Mouse (Mus musculus) midbrain, embryonic 10.5 days (tissue): ENCODE measurements around the gene Pde11a. TPM values are rescaled to one million over a fixed set of nuclear protein-coding genes. Genes with fewer than 3 reads are reported as not detected.

ENCODE experiments used
- DNase-seq: peaks from one replicate; pipeline ENCODE4 v3.0.0-alpha.2; 2017; ENCODE audit warnings: low spot score
- H3K27ac ChIP-seq: fragments of 300-500 bp; sonication (generic); replicated peaks from 2 replicates; pipeline ENCODE4 v1.5.1; 2016; ENCODE audit warnings: mild to moderate bottlenecking
- H3K27me3 ChIP-seq: fragments of 300-500 bp; sonication (generic); 2 replicates; pipeline ENCODE4 v1.6.1; 2016; ENCODE audit warnings: low read depth, mild to moderate bottlenecking; ENCODE audit not compliant: poor library complexity, severe bottlenecking
- H3K36me3 ChIP-seq: fragments of 300-500 bp; sonication (generic); 2 replicates; pipeline ENCODE4 v1.6.1; 2016; ENCODE audit warnings: mild to moderate bottlenecking, moderate library complexity
- H3K4me1 ChIP-seq: fragments of 300-500 bp; sonication (generic); 2 replicates; pipeline ENCODE4 v1.6.1; 2016
- H3K4me3 ChIP-seq: fragments of 300-500 bp; sonication (generic); 2 replicates; pipeline ENCODE4 v1.5.1; 2016; ENCODE audit warnings: mild to moderate bottlenecking, moderate library complexity
- H3K9me3 ChIP-seq: fragments of 300-500 bp; sonication (generic); replicated peaks from 2 replicates; pipeline ENCODE4 v1.6.1; 2016; ENCODE audit warnings: mild to moderate bottlenecking
- WGBS: fragments of 180-500 bp; shearing (Covaris S2); methylation state at CpG from one replicate; pipeline ENCODE4 v1.1.7; 2016; 5-methylcytosine and 5-hydroxymethylcytosine counted together
- polyA plus RNA-seq: library from polyadenylated mRNA; unstranded; fragments of >200 nt; fragmentation: Nextera tagmentation; extraction: Ambion mirVana; gene quantifications from 2 replicates; pipeline ENCODE4 v1.2.1, GENCODE M21; 2016

Pde11a gene
- polyA plus RNA-seq, 1 experiment from 2014 or later, result 0.51 TPM

DNA sequence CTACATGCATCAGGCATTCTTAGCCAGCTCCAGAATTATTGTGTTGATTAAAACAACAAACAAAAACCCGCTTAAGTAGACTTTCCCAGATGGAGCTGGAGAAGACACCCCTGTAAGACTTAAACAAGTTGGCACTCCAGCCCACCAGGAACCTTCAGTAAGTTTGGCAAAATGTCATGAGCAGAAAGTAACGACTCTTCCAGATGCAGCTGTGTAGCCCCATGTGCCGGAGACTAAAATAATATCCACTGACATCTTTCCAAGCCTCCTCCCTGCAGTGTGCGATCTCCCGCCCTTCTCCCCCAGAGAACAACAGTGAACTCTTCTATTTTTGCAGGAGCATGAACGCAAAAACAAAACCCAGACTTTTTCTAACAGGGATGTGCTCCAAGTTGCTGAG is 265.5 kb downstream of the Pde11a start:
- H3K4me3 ChIP-seq, result no peak overlapping the region
- peaks cover 18% of the 10 kb centered on the region for H3K4me1 ChIP-seq
- H3K36me3 ChIP-seq, result no peaks in the 10 kb centered on the region
- no peak overlapping the region for H3K27ac ChIP-seq
- DNase-seq, result no peak
- H3K27me3 ChIP-seq, result no peaks in the 10 kb centered on the region
- 80% methylated on average over 6 of the region's 6 CpGs for WGBS
- no peaks in the 10 kb centered on the region for H3K9me3 ChIP-seq

- 4% methylated on average over 19 of the region's 19 CpGs for WGBS
- Histone ChIP-seq H3K4me1 (peaks cover 18% of the 10 kb centered on the region), H3K27ac (peak overlapping the region; percentile 90)
These were observed 267.9 kb downstream of the Pde11a start for GRCm38 (mm10) chr2:76070432-76071306.

GRCm38 (mm10) chr2:76069238-76069637 is 269.3 kb downstream of the Pde11a start:
- Histone ChIP-seq H3K4me3 (no peak overlapping the region), H3K9me3 (no peaks in the 10 kb centered on the region), H3K27ac (peak overlapping the region; percentile 90), H3K36me3 (no peaks in the 10 kb centered on the region), H3K4me1 (peaks cover 21% of the 10 kb centered on the region), H3K27me3 (no peaks in the 10 kb centered on the region)
- DNase-seq, result no peak
- WGBS, result 92% methylated on average over 13 of the region's 13 CpGs

More at GRCm38 (mm10) chr2:76070432-76071306, 267.9 kb downstream of the Pde11a start:
- Histone ChIP-seq H3K27me3 (no peaks in the 10 kb centered on the region), H3K4me3 (peak overlapping the region; percentile 54), H3K36me3 (no peaks in the 10 kb centered on the region), H3K9me3 (no peaks in the 10 kb centered on the region)
- peak; percentile 87 for DNase-seq

- Histone ChIP-seq H3K9me3 (no peaks in the 10 kb centered on the region), H3K4me3 (no peak overlapping the region), H3K27ac (no peak overlapping the region), H3K27me3 (no peaks in the 10 kb centered on the region), H3K36me3 (no peaks in the 10 kb centered on the region), H3K4me1 (peaks cover 21% of the 10 kb centered on the region)
- no peak for DNase-seq
- WGBS, result 93% methylated on average over 10 of the region's 10 CpGs
These were observed 270.4 kb downstream of the Pde11a start for GRCm38 (mm10) chr2:76068155-76068554.

- no peak overlapping the region for H3K4me3 ChIP-seq
- no peak for DNase-seq
- H3K36me3 ChIP-seq, result no peaks in the 10 kb centered on the region
- WGBS, result 55% methylated on average over 4 of the region's 4 CpGs
- no peaks in the 10 kb centered on the region for H3K9me3 ChIP-seq
- H3K27ac ChIP-seq, result no peak overlapping the region
- H3K27me3 ChIP-seq, result no peaks in the 10 kb centered on the region
- peaks cover 21% of the 10 kb centered on the region for H3K4me1 ChIP-seq
These were observed 271.4 kb downstream of the Pde11a start for GRCm38 (mm10) chr2:76067144-76067543.

DNA sequence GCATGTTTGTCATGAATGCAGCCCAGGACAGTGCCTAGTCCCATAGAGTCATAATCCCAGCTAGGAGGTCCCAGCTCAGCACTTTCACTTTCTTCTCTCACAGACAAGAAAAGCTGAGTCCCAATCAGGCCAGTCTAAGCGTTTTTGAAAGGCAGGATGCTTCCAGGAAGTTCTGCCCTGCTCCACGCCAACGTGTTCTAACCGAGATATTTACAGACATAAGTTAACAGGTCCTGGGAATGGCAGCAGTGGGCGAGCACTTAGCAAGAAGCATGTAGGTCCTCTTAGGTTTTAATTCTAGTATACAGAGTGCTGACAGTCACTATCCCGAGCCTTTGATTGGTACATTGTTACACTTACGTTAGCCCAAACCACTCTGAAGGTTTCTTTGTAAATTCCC is 273.3 kb downstream of the Pde11a start:
- Histone ChIP-seq H3K36me3 (no peaks in the 10 kb centered on the region), H3K9me3 (no peaks in the 10 kb centered on the region), H3K4me3 (no peak overlapping the region), H3K27me3 (no peaks in the 10 kb centered on the region), H3K4me1 (peaks cover 18% of the 10 kb centered on the region), H3K27ac (peak overlapping the region; percentile 14; the same call in 1 of the 2 replicates)
- WGBS, result 75% methylated on average over 7 of the region's 7 CpGs
- DNase-seq, result no peak

DNA sequence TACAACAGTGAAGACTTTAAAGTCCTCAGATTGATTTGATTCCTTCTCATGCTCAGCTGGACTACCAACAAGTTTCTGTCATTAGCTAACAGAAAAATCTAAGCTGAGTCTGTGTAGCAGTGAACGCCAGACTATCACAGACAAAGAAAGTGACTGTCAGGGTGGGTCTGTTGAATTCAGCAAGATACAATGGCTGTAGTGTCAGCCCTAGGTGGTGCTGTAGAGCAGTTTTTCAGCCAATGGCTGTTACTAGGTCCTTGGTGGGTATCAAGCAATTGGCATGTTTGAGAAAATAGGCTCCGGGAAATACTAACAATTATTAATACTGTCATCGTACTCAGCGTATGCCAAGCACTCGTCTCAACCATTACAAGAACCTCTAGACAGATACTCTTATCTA is 274.5 kb downstream of the Pde11a start:
- peak; percentile 36 for DNase-seq
- no peak overlapping the region for H3K4me3 ChIP-seq
- H3K36me3 ChIP-seq, result no peaks in the 10 kb centered on the region
- no peaks in the 10 kb centered on the region for H3K9me3 ChIP-seq
- H3K27me3 ChIP-seq, result no peaks in the 10 kb centered on the region
- H3K4me1 ChIP-seq, result peaks cover 14% of the 10 kb centered on the region
- 82% methylated on average over 5 of the region's 5 CpGs for WGBS
- H3K27ac ChIP-seq, result peak overlapping the region; percentile 57; the same call in 1 of the 2 replicates

DNA sequence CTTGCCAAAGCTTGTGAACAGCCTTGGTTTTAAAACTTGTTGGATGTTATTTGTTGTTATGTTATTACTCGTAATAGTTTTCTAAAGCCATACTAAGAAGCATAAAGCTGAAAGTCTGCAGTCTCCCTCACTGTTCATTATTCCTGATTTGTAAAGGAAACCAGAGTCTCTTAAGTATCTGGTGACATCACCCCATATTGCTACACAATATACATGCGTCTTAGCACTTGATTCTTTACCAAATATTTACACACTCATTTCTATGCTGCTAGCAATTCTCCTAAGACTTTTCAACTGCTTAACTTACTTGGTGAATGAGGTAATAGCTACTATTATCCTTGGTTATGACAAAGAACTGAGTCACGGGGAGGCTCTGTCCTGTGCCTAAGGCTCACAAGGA is 278.4 kb downstream of the Pde11a start:
- Histone ChIP-seq H3K27me3 (peaks cover 11% of the 10 kb centered on the region; the same call in 1 of the 2 replicates), H3K4me1 (peaks cover 33% of the 10 kb centered on the region), H3K4me3 (no peak overlapping the region), H3K36me3 (no peaks in the 10 kb centered on the region), H3K27ac (no peak overlapping the region), H3K9me3 (no peaks in the 10 kb centered on the region)
- WGBS, result 84% methylated on average over 3 of the region's 3 CpGs
- no peak for DNase-seq

GRCm38 (mm10) chr2:76059595-76059994 is 279.0 kb downstream of the Pde11a start:
- H3K9me3 ChIP-seq, result no peaks in the 10 kb centered on the region
- no peak overlapping the region for H3K4me3 ChIP-seq
- 82% methylated on average over 10 of the region's 10 CpGs for WGBS
- peaks cover 11% of the 10 kb centered on the region; the same call in 1 of the 2 replicates for H3K27me3 ChIP-seq
- H3K27ac ChIP-seq, result peak overlapping the region; percentile 63; the same call in 1 of the 2 replicates
- DNase-seq, result no peak
- peaks cover 35% of the 10 kb centered on the region for H3K4me1 ChIP-seq
- H3K36me3 ChIP-seq, result no peaks in the 10 kb centered on the region

- Histone ChIP-seq H3K4me1 (peaks cover 36% of the 10 kb centered on the region), H3K27ac (peak overlapping the region; percentile 63), H3K4me3 (no peak overlapping the region), H3K9me3 (no peaks in the 10 kb centered on the region), H3K36me3 (no peaks in the 10 kb centered on the region), H3K27me3 (peaks cover 11% of the 10 kb centered on the region; the same call in 1 of the 2 replicates)
- DNase-seq, result no peak
- 54% methylated on average over 13 of the region's 13 CpGs for WGBS
These were observed 279.7 kb downstream of the Pde11a start for GRCm38 (mm10) chr2:76058661-76059467.

- no peak for DNase-seq
- Histone ChIP-seq H3K27me3 (peaks cover 11% of the 10 kb centered on the region; the same call in 1 of the 2 replicates), H3K27ac (peak overlapping the region; percentile 30; the same call in 1 of the 2 replicates), H3K9me3 (no peaks in the 10 kb centered on the region), H3K4me1 (peaks cover 43% of the 10 kb centered on the region), H3K36me3 (no peaks in the 10 kb centered on the region), H3K4me3 (no peak overlapping the region)
- 93% methylated on average over 7 of the region's 7 CpGs for whole genome bisulfite sequencing
These were observed 281.0 kb downstream of the Pde11a start for GRCm38 (mm10) chr2:76057555-76057954.

- peaks cover 45% of the 10 kb centered on the region for H3K4me1 ChIP-seq
- no peak overlapping the region for H3K4me3 ChIP-seq
- DNase-seq, result no peak
- H3K36me3 ChIP-seq, result no peaks in the 10 kb centered on the region
- no peaks in the 10 kb centered on the region for H3K9me3 ChIP-seq
- 0 out of 2 replicates have a peak overlapping the region, but pooled peaks have one; percentile 33 for H3K27ac ChIP-seq
- H3K27me3 ChIP-seq, result peaks cover 11% of the 10 kb centered on the region; the same call in 1 of the 2 replicates
- WGBS, result 87% methylated on average over 14 of the region's 14 CpGs
These were observed 284.7 kb downstream of the Pde11a start for GRCm38 (mm10) chr2:76053748-76054331.
